Mouse (Mus musculus) small intestine, adult 2 months (tissue): ENCODE measurements around the gene Cflar.

Experiments
- CTCF ChIP-seq: fragments of 200-500 bp; IDR thresholded peaks from 2 replicates; pipeline ENCODE4 v1.5.1; 2012; ENCODE audit warnings: low read depth, mild to moderate bottlenecking, control low read depth, inconsistent platforms, low read length, moderate library complexity, mixed read lengths; ENCODE audit not compliant: insufficient replicate concordance, insufficient read length; ENCODE audit errors: extremely low read depth
- POLR2A ChIP-seq: fragments of 200-500 bp; IDR thresholded peaks from 2 replicates; pipeline ENCODE4 v1.6.1; 2012; ENCODE audit warnings: low read depth, mild to moderate bottlenecking, control low read depth, inconsistent platforms, low read length, moderate library complexity

DNA sequence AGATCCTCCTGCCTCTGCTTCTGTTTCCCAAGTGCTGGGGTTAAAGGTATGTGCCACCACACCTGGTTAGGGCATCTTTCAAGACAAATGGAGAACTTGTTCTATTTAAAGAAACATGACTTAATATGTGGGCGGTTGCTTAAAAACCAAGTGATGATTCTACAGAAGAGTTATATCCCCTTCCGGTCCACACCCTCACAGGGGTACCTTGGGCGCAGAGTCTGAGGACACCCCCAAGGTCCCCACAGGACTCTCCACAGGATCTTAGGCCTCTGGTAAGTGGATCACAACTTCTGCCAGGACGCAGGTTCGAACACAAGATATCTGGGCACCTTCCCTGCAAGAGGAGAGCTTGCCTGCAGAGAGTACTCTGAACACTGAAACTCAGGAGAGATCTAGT is 64.1 kb downstream of the Cflar start:
- no peak for TF ChIP-seq CTCF
- TF ChIP-seq POLR2A = no peak
